ENCODE assay signal across 19 mouse cellular contexts in the genomic region with DNA sequence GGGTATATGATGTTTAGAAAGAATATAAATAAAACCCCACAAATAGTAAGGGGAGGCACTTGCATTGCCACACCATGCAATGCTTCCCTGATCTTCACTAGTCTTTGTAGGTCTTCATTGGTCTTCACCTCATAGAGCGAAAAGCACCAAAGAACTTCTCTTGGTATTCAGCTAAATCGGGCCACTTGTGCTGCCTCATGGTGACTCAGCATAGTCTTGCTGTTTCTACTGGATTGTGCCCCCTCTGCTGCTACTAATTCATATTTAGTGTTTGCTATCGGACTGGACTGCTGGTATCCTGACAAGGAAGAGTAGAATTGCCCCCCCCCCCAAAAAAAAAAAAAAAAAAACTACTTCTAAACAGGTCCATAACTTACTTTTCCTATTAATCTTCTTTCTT.
A peak's percentile ranks its signal among the peaks of the same experiment; 100 is the strongest.
DNase-seq lines count a peak whose midpoint lies in the region; ATAC-seq and TF ChIP-seq lines count a peak whose summit lies in the region.
"Had no signal": no experiment of that assay in that cellular context is flagged by ENCODE, and none has a peak within 500 bp of the region (broad histone marks: within the 10 kb centered on the region; RNA-seq: fewer than 3 reads in every experiment).

No protein-coding gene starts in this region.

- WGBS in midbrain, embryonic 13.5 days = 91% methylated on average over 3 of the region's 3 CpGs

- in situ Hi-C loops in ES-E14 (cut with MboI; ENCODE audit: low sequenced_read_pairs in 2 of 2, unreplicated experiment in 2 of 2) = no loop called here

- no peaks in the 10 kb centered on the region for H3K9me3 ChIP-seq in ES-E14 (ENCODE audit: control insufficient read depth, insufficient read depth, low read depth, low read length)
- H3K9me3 ChIP-seq in midbrain, embryonic 13.5 days = no peaks in the 10 kb centered on the region
- H3K9me3 ChIP-seq: embryonic facial prominence, embryonic 10.5 days; embryonic facial prominence, embryonic 12.5 days; forebrain, embryonic 13.5 days; forebrain, embryonic 15.5 days had no signal

- no peaks in the 10 kb centered on the region for H3K36me3 ChIP-seq in ES-E14 (ENCODE audit: control insufficient read depth, insufficient read depth, low read length, poor library complexity, severe bottlenecking)
- H3K36me3 ChIP-seq in midbrain, embryonic 13.5 days = no peaks in the 10 kb centered on the region
- H3K36me3 ChIP-seq: embryonic facial prominence, embryonic 10.5 days; embryonic facial prominence, embryonic 12.5 days; forebrain, embryonic 15.5 days had no signal

- H3K9ac ChIP-seq in ES-E14 (ENCODE audit: insufficient read depth, low read depth, low read length, poor library complexity, severe bottlenecking) = no peak overlapping the region
- no peak overlapping the region for H3K9ac ChIP-seq in midbrain, embryonic 13.5 days (replicated peaks)
- H3K9ac ChIP-seq: embryonic facial prominence, embryonic 12.5 days; forebrain, embryonic 13.5 days; forebrain, embryonic 15.5 days; forebrain, postnatal 0 days had no signal

- H3K4me3 ChIP-seq in ES-E14 (ENCODE audit: insufficient read depth in 1 of 2, low read depth in 1 of 2, low read length in 2 of 2, poor library complexity in 1 of 2, severe bottlenecking in 1 of 2) = no peak overlapping the region
- H3K4me3 ChIP-seq in midbrain, embryonic 13.5 days (replicated peaks) = no peak overlapping the region
- H3K4me3 ChIP-seq: embryonic facial prominence, embryonic 10.5 days; embryonic facial prominence, embryonic 12.5 days; forebrain, embryonic 13.5 days; forebrain, embryonic 15.5 days had no signal

- H3K4me2 ChIP-seq in midbrain, embryonic 13.5 days (replicated peaks) = no peak overlapping the region
- H3K4me2 ChIP-seq: embryonic facial prominence, embryonic 12.5 days; forebrain, embryonic 13.5 days; forebrain, embryonic 15.5 days had no signal

- DNase-seq in 416B (ENCODE audit: low read depth) = peak; percentile 23
- no peak for DNase-seq in ES-E14 (ENCODE audit: low read depth, low spot score)
- DNase-seq in R1 (ENCODE audit: low read depth, low spot score) = peak; percentile 5
- no peak for DNase-seq in layer of hippocampus, adult 18-20 months (ENCODE audit: low spot score in 2 of 2)
- DNase-seq: adrenal gland, adult 2 months; adrenal gland, postnatal 10 days; adrenal gland, postnatal 36 days; cerebellum, adult 11-12 months; cerebellum, adult 2 months; cerebellum, adult 9-10 months; cerebellum, postnatal 10 days; cerebellum, postnatal 25 days; forebrain, postnatal 0 days had no signal

- no peak overlapping the region for H3K27ac ChIP-seq in ES-E14 (ENCODE audit: insufficient read depth, low read depth, low read length, poor library complexity, severe bottlenecking)
- H3K27ac ChIP-seq in midbrain, embryonic 13.5 days = no peak overlapping the region
- H3K27ac ChIP-seq: embryonic facial prominence, embryonic 10.5 days; embryonic facial prominence, embryonic 12.5 days; forebrain, embryonic 13.5 days; forebrain, embryonic 15.5 days had no signal

- H3K27me3 ChIP-seq in midbrain, embryonic 13.5 days = no peaks in the 10 kb centered on the region
- H3K27me3 ChIP-seq: embryonic facial prominence, embryonic 12.5 days; forebrain, embryonic 13.5 days; forebrain, embryonic 15.5 days; Patski had no signal

- ATAC-seq in midbrain, embryonic 13.5 days = no peak
- ATAC-seq: forebrain, embryonic 13.5 days; forebrain, embryonic 15.5 days; forebrain, postnatal 0 days; Patski had no signal

- no peaks in the 10 kb centered on the region for H3K4me1 ChIP-seq in ES-E14 (ENCODE audit: control insufficient read depth in 2 of 2, insufficient read depth in 2 of 2, low read length in 2 of 2, poor library complexity in 1 of 2)
- H3K4me1 ChIP-seq in midbrain, embryonic 13.5 days (replicated peaks) = no peaks in the 10 kb centered on the region
- H3K4me1 ChIP-seq: embryonic facial prominence, embryonic 10.5 days; embryonic facial prominence, embryonic 12.5 days; forebrain, embryonic 13.5 days; forebrain, embryonic 15.5 days had no signal

TF ChIP-seq in ES-E14, 5 proteins besides CTCF, POLR2A, EP300 and RAD21:
- TF ChIP-seq HCFC1 (IDR thresholded peaks at IDR 0.05; ENCODE audit: borderline replicate concordance, insufficient read depth, low read length) (no peak), MAFK (IDR thresholded peaks at IDR 0.05; ENCODE audit: insufficient read depth, low read depth, low read length) (peak; percentile 58; the same call in 1 of the 2 replicates), CHD2 (IDR thresholded peaks at IDR 0.05; ENCODE audit: low read depth, low read length) (no peak)

Comparison
In these comparisons a context has a peak if more than half of its experiments do, and no peak if none do; other contexts are left out.
1. DNase-seq: peak in 416B (single experiment) and R1 (single experiment); none in ES-E14 (single experiment) and layer of hippocampus, adult 18-20 months (0 of 2).